Mouse (Mus musculus) kidney, postnatal 36 days (tissue): ENCODE measurements at regions not wholly inside any gene's neighbourhood (a gene's known extent, or its start where the extent isn't known, plus 50 kb on each side); places are given as distances from the start of the nearest gene placed in this dataset.
A peak's percentile ranks its signal among the peaks of the same experiment; 100 is the strongest.
"Not testable (repeated sequence)": the region's sequence is repeated elsewhere in the genome, so short reads cannot be mapped to it uniquely, and the experiment has no call there.

ENCODE experiments used
- DNase-seq, 2 experiments: peaks; one replicate each; pipeline ENCODE4 v3.0.0; 2021 to 2022; ENCODE audit warnings: mixed read lengths in 2 of 2

GRCm38 (mm10) chr9:32947221-32947620 is 311.2 kb downstream of the Ets1 start:
- peak in 1 of 2 experiments; percentile 33 for DNase-seq

DNA sequence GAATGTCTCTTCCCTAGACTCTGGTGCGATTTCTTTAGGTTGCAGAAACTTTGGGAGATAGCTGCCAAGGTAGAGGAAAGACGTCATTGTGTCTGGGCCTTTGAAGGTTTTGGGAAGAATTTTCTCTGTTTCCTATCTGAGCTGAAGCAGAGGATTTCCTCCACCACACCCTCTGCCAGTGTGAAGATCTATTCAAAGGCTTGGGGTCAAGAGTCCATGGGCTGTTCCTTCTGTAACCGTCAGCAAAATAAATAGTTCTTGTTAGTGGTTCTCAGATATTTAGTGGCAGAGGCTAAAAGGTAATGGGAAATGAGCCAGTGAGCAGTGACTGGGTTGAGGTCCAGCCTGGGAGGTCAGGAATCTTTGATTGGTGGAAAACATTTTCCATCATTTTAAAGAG is 313.0 kb downstream of the Ets1 start:
- DNase-seq: peak; percentile 63 to 86

- no peak for DNase-seq
These were observed 322.7 kb downstream of the Ets1 start for GRCm38 (mm10) chr9:32958716-32959115.

DNA sequence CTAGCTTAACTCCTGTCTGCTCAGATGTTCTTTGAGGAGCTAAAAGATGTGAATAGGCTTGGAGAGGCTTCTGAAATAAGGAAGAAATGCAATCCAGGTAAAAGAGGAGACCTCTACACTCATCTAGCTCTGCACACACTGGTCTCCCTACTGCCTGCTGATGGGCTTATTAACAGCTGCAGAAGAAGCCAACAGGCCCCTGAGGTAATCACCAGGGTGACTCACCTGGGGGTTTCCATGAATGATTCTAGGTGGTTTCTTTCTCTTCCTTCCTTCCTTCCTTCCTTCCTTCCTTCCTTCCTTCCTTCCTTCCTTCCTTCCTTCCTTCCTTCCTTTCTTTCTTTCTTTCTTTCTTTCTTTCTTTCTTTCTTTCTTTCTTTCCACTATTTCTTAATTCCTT is 323.4 kb downstream of the Ets1 start:
- not testable (repeated sequence) for DNase-seq

DNA sequence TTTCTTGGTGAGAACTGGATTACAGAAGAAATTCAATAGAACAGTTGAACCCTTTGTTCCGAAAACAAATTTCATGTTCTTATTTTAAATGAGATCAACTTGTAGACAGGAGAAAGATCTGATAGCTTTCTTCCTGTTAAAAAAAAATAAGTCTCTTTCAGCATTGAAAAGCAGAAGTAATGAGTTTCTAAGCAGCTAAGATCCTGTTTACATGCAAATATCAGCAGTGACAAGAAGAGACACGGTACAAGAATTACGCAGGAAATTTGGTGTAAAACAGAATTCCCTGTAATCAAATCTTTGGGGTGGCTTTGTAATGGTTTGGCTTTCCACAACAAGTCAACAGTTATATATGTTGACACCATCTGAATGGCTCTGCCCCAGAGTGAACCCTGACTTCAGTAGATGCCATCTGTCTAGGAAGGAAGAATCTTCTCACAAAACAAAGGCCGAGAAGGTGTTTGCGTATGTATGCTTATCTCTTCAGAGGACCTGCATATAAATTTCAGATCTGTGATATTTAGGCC is 326.7 kb downstream of the Ets1 start:
- no peak for DNase-seq

DNA sequence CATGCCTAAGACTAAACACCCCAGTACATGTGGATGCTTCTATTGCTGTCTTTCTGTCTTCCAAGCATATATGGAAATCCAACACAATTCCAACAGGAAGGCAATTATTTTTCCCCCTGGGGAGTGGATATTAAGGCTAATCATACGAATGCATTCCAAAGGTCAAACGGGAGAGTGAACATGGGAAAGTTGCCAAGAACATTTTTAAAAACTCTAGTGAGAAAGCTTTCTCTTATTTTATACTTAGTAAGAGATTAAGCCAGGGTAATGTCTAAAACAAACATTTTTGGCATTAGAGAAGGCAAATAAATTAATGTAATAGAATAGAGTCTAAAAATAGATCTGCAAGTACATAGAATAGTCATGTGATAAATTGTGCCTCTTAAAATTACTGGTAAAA is 332.4 kb downstream of the Ets1 start:
- peak in 1 of 2 experiments; percentile 38 for DNase-seq

DNA sequence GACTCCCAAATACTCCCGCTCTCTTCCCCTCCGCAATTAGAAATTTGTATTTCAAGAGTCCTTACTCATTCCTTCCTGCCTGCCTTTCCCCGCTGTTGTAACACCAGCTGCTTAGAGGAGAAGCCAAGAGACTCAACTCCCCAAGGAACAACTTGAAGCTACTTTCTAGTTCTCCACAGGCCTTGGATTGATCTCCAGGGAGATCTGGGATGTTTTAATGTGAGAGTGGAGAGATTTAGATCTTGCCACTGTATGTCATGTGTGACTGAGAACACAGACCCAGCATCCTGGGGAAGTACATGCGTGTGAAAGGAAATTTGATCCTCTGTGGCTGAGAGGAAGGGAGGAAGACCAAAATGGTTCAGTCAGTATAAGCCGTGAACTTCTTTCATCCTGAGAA is 335.4 kb downstream of the Ets1 start:
- no peak for DNase-seq

DNA sequence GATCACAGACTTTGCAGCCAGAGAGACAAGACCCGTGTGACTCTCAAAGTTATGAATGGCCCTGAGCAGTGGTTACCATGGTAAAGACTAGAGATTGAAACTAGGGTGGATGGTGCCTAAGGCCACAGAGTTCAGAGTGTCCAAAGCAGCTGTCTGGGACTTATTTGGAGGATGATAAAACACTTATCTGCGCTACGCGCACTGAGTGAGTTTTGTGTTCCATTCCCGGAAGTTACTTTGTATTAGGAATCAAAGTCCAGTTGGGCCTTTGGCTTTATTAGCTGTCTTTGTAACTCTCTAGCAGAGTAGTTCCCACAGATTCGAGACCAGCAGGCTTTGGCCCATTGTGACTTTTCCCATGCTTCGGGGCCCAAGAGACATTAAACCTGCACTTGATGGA is 335.9 kb downstream of the Ets1 start:
- no peak for DNase-seq

DNA sequence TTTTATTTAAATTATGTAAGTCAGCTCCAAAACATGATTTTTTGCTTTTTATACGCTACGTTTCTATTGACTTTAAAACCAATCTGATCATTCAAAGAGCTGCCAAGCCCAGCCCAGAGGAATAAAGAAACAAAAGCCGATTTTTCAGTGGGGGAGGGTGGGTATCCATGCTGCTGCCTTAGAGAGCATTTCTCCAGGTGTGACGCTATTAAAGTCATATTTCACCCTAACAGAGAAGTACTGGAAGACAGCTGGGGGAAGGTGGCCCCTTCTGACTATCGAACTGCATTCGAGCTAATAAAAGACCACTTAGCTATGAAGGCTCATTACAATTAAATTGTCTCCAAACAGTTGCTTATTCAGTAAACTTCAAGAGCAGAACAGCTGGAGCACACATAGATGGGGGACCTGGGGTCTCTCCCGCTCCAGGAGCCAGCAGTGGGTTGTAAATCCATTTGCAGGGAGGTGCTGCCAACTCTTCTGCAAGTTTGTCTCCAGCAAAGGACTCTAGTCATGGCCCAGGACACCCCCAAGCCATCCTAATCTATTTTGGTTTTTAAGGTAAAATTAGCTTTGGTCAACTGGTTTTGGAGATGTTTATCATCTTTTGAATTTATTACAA is 336.5 kb downstream of the Ets1 start:
- no peak for DNase-seq

GRCm38 (mm10) chr9:32977732-32978131 is 341.7 kb downstream of the Ets1 start:
- no peak for DNase-seq

- no peak for DNase-seq
These were observed 344.8 kb downstream of the Ets1 start for GRCm38 (mm10) chr9:32980846-32981245.

GRCm38 (mm10) chr9:32983182-32983581 is 347.2 kb downstream of the Ets1 start:
- DNase-seq: no peak

DNA sequence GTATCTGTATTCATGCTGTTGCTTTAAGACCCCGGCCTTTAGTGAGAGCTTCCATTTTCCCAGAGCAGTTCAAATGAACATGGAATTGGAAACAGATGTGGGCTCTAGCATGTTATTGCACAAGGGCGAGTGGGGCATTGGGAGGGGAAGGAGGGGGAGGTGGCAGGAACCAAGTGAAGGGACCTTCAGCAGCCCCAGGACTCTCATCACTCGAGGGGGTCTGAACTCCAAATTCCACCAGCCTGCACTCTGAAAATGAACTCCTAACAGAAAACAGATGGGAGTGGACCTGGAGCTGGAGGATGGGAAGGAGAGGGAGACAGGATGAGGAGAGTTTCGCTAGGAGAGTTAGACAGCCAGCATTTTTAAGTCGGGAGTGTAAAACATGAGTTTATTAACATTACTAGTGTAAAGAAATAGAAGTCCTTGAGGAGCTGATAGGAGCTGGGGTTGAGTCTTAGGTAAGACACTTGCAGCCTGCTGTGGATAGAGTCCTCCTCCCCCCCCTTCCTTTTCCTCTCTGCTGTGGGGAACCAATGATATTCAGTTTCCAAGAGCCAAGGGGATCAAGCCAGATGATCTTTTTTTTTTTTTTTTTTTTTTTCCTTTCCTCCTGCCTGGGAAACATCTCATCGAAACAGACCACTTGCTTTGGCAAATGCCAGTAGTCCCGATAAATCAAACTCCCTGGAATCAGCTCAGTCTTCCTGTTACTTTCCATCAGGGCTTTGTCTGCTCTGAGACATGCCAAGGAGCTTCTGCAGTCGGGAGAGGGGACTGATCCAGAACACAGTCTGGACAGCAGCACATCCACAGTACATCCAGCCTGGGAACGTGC is 351.0 kb downstream of the Ets1 start:
- DNase-seq: peak; percentile 15 to 42

DNA sequence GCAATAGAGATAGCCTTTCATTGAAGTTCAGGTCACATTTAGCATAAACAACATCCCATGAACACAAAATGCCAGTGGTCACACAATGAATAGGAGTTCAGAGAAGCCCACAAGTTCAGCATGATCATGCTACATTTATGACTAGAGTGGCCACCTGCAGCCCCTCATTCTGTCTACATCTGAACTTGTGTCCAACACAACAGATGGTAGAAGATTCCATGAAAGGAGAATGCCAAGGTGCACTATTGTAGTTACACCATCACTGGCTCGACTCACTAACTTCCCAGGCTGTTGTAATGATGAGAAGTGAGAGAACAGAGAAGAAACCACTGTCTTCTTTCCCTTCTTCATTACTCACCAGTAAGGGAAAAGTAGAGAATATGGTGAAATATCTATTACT is 353.0 kb downstream of the Ets1 start:
- no peak for DNase-seq

- no peak for DNase-seq
These were observed 362.3 kb downstream of the Ets1 start for GRCm38 (mm10) chr9:32998323-32998722.

DNA sequence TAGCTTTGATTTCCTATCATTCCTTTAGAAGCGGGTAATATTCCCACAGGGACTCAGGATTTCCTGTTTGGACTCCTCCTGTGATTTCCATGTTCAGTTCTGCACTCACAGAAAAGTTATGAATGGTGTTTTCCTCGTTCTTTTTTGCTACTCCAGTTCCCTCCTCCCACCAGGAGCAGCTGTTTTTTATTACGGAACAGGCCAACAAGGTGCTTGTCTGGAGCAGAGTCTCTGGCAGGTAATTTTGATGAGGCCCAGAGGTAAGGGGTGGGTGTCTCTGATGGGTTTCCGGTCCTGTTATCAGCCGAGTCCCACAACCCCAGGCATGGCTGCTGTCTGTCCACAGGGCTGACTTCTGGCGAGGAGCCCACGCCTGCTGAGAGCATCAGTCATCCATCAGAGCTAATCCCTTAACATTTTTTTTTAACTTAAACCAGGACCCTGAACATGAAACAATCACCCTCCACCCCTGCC is 364.7 kb downstream of the Ets1 start:
- DNase-seq: peak in 1 of 2 experiments; percentile 30

DNA sequence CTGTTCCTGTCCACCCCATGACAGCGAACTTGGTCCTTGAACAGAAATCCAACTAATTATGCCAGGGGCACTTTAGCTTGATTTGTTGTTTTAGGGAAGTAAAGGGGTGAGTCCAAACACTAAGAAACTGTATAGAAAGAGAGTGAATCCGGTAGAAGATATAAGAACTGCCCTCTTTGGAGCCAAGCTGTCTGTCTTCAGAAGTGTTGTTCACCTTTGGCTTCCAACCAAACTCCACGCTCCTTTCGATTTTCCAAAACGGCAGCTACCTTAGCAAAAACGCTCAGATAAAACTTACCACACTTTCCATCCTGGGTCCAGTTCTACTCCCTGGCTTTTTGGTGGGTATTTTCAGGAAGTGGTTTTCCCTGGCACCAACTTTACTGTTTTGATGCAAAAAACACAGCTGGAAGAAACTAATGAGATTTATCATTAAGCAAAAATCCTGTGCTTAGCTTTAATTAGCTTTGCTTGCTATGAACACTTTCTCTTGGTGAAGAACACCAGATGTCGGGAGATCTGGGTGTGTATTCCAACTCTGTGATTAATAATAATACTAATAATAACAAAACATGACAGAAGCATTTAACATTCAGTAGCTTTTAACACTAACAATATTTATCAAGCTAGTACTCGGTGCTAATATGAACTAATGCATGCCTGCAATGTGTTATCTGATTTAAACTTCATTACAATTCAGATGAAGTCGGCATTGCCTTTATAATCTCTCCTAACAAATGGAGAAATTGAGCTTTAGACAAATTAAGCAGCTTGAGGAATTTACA is 365.3 kb downstream of the Ets1 start:
- DNase-seq: peak in 1 of 2 experiments; percentile 15

DNA sequence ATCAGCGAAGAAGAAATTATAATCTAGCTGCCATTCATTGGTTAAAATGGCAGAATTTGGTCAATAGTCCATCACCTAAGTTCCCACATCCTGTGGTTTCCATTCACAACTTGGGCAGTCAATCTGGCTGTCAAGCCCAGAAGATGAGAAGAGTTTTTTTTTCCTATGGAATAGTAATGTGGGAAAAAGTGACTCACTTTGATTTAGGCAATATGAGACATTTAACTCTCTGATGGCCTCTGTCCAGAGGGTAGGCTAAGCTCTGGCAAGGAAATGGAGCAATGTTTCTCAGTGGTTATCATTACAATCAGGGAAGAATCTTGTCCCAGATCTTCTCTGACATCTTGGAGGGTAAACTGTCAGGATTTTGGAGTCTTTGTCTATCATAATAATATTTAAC is 367.9 kb downstream of the Ets1 start:
- no peak for DNase-seq

GRCm38 (mm10) chr9:33004536-33004935 is 368.5 kb downstream of the Ets1 start:
- DNase-seq: no peak

- DNase-seq: peak; percentile 34 to 67
These were observed 371.5 kb downstream of the Ets1 start for GRCm38 (mm10) chr9:33007456-33008063.

DNA sequence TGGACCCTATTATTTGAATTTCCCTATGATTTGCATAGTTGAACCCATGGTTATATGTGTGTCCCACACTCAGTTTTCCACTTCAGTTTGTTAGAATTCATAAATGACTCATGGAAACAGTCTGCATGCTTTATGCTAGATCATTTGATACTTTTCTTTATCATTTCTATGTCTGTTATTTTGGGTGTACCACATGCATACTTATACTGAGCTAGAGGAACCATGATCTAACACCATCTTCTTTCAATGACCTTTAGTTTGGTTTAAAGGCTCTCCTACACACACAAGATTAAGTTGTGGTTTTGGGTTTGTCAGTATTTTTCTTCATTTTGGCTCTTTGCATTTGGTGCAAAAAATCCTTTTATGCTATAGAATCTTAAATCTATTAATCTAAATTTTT is 375.2 kb downstream of the Ets1 start:
- DNase-seq: no peak

- no peak for DNase-seq
These were observed 399.4 kb downstream of the Ets1 start for GRCm38 (mm10) chr9:33035401-33035800.
